Mouse (Mus musculus) MN1 (cell line): ENCODE results near the gene Rad51b.

Experiments used
- DNase-seq: peaks from one replicate; pipeline ENCODE4 v3.0.0-alpha.2; 2016; ENCODE audit warnings: low spot score

The Rad51b gene

GRCm38 (mm10) chr12:79330571-79330970 is 33.5 kb downstream of the Rad51b start:
- no peak for DNase-seq

- DNase-seq, result no peak
Observed at GRCm38 (mm10) chr12:79331722-79332121, 34.6 kb downstream of the Rad51b start.

- DNase-seq, result no peak
Observed at GRCm38 (mm10) chr12:79338791-79339190, 41.7 kb downstream of the Rad51b start.

GRCm38 (mm10) chr12:79340513-79340912 is 43.4 kb downstream of the Rad51b start:
- DNase-seq, result no peak

GRCm38 (mm10) chr12:79341291-79341845 is 44.3 kb downstream of the Rad51b start:
- DNase-seq, result no peak

GRCm38 (mm10) chr12:79346198-79346733 is 49.2 kb downstream of the Rad51b start:
- DNase-seq, result no peak

GRCm38 (mm10) chr12:79347643-79348042 is 50.6 kb downstream of the Rad51b start:
- peak; percentile 84 for DNase-seq

- no peak for DNase-seq
Observed at GRCm38 (mm10) chr12:79351461-79351860, 54.4 kb downstream of the Rad51b start.

GRCm38 (mm10) chr12:79352086-79352741 is 55.1 kb downstream of the Rad51b start:
- DNase-seq, result peak; percentile 70

- DNase-seq, result peak; percentile 27
Observed at GRCm38 (mm10) chr12:79352742-79353114, 55.6 kb downstream of the Rad51b start.

GRCm38 (mm10) chr12:79353356-79353755 is 56.3 kb downstream of the Rad51b start:
- DNase-seq, result peak; percentile 9

GRCm38 (mm10) chr12:79354621-79355020 is 57.5 kb downstream of the Rad51b start:
- DNase-seq, result no peak

- no peak for DNase-seq
Observed at GRCm38 (mm10) chr12:79356138-79356537, 59.1 kb downstream of the Rad51b start.

GRCm38 (mm10) chr12:79357631-79358030 is 60.5 kb downstream of the Rad51b start:
- no peak for DNase-seq

GRCm38 (mm10) chr12:79358613-79359218 is 61.6 kb downstream of the Rad51b start:
- DNase-seq, result peak; percentile 77

GRCm38 (mm10) chr12:79359404-79359803 is 62.3 kb downstream of the Rad51b start:
- DNase-seq, result peak; percentile 14

GRCm38 (mm10) chr12:79362219-79362618 is 65.1 kb downstream of the Rad51b start:
- DNase-seq, result no peak

GRCm38 (mm10) chr12:79364284-79364683 is 67.2 kb downstream of the Rad51b start:
- no peak for DNase-seq

GRCm38 (mm10) chr12:79368818-79369217 is 71.7 kb downstream of the Rad51b start:
- DNase-seq, result no peak

GRCm38 (mm10) chr12:79369512-79370165 is 72.6 kb downstream of the Rad51b start:
- no peak for DNase-seq

GRCm38 (mm10) chr12:79372697-79373096 is 75.6 kb downstream of the Rad51b start:
- DNase-seq, result no peak

- no peak for DNase-seq
Observed at GRCm38 (mm10) chr12:79377378-79377777, 80.3 kb downstream of the Rad51b start.

GRCm38 (mm10) chr12:79377861-79378260 is 80.8 kb downstream of the Rad51b start:
- DNase-seq, result peak; percentile 69
